Mouse (Mus musculus): ENCODE results near the gene Lgals1.

Gene Lgals1

GRCm38 (mm10) chr15:78937963-78938362 is 11.4 kb downstream of the Lgals1 start:
- no peak for DNase-seq (ENCODE audit: low spot score)

DNA sequence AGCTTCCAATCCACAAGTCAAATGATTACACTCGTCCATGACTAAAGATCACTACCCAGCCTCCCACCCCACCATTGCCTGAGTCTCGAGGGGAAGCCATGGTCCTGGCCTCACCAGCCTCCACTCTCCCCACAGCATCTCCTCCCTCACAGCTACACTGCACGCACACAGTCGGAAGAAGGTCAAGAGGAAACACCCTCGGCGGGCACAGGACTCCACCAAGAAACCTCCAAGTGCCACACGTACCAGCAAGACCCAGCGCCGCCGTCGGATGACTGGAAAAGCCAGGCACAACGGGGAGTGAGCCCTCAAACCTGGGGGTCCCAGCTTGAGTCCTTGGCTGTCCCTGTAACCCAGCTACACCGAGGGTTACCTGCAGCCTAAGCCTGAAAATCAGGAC is 13.8 kb downstream of the Lgals1 start:
- DNase-seq (ENCODE audit: low spot score): no peak

GRCm38 (mm10) chr15:78942663-78943062 is 16.1 kb downstream of the Lgals1 start:
- peak; percentile 81 for DNase-seq (ENCODE audit: low spot score)

DNA sequence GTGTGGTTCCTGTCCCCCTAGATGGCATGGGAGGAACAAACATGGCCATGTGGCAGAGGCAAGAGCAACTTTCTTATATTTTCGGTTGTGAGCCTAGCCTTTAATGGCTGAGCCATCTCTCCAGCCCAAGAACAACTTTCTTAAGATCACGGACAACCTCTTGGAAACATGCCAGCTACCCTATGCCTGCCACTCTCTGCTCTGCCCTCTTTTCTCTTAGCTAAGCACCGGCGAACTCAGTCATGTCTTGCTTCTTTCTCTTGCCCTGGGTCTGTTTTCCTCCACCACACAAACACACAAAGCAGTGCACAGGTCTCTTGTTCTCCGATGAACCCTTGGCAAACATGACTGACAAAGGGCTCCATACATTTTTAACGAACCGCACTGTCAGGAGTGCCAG is 19.7 kb downstream of the Lgals1 start:
- no peak for DNase-seq (ENCODE audit: low spot score)

GRCm38 (mm10) chr15:78947657-78948056 is 21.1 kb downstream of the Lgals1 start, which contains the start of gene Triobp:
Gene Triobp, plus strand, starts transcription at chr15:78947724.
- DNase-seq (ENCODE audit: low spot score): peak; percentile 72

DNA sequence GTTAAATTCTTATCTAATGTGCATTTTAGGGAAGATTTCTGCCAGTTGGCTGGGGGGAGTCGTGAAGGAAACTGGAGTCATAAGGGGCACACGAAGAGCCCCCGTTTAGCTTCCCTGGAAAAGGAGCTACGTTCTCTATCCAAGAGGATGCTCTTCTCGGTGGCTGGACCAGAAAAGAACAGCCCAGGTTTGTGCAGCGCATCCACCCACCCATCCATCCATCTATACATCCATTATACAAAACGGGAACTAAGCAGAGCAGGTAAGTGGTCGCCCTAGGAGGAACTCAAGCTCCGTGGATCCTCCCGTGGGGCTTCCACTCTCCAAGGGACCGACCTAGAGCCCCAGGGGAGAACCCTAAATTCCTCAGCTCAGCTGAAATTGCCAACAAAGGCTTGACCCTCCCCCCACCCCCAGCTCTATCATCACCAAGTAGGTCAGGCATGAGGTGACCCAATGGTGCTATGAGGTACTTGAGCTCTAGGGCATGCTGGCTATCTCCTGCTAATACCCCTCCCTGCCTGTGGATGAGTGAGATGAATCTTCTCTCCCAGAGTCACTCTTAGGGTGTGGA is 21.7 kb downstream of the Lgals1 start:
- DNase-seq (ENCODE audit: low spot score): no peak

DNA sequence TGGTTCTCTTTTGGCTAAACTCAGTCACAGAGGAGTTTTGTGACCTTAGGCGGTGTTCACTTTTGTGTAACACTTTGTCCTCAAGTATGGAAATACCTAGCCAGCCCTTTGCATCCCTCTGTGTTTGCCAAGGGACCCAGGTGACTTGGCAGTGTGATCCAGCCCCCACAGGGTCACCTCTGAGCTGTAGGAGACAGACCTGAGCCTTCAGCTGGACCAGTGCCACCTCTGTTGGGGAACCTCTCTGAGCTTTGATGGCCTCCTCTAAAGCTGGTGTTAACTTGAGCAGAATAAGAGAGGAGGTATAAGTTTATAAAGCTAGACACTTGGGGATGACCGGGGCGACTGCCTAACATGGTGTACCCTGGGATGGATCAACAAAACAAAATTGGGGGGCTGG is 22.4 kb downstream of the Lgals1 start:
- no peak for DNase-seq (ENCODE audit: low spot score)

GRCm38 (mm10) chr15:78955663-78956062 is 29.1 kb downstream of the Lgals1 start:
- DNase-seq (ENCODE audit: low spot score): no peak

- no peak for DNase-seq (ENCODE audit: low spot score)
Measured at GRCm38 (mm10) chr15:78956351-78956750, 29.8 kb downstream of the Lgals1 start.

DNA sequence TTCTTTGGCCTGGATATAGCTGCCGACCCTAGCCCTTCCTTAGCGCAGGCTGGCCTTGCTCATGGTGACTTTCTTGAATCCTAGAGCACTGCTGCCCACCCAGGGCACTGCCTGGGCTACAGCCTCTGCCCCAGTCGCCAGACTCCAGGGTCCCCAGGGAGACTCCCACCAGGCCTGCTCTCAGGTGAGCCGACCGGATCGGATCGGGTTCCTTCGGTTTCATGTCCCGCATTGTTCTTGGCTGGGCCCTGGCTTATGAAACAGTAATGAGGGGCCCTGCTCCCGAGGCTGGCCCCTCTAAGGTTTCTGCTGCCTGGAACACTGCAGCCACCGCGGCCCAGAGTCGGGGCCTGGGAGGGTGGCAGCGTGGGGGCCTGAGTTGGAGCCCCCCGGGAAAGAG is 30.5 kb downstream of the Lgals1 start:
- DNase-seq (ENCODE audit: low spot score): no peak

GRCm38 (mm10) chr15:78959537-78959936 is 33.0 kb downstream of the Lgals1 start:
- no peak for DNase-seq (ENCODE audit: low spot score)

- DNase-seq (ENCODE audit: low spot score): no peak
Measured at GRCm38 (mm10) chr15:78960088-78960487, 33.6 kb downstream of the Lgals1 start.

DNA sequence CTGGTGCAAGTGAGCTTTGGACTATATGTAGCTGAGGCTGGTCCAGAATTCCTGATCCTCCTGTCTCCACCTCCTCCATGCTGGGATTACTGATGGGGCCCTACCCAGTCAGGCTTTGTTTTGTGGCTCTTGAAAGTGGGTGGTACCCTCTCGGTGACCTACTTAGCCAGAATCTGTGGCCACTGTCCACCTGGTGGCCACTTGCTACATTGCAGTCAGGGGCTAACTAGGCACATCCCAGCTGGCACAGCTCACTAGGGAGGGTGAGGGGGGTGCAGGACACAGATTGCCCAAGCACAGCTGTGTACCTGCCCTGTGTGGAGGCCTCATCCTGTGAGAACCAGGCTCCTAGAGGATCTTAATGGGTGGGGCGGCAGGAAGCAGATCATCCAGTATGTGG is 36.4 kb downstream of the Lgals1 start:
- no peak for DNase-seq (ENCODE audit: low spot score)

DNA sequence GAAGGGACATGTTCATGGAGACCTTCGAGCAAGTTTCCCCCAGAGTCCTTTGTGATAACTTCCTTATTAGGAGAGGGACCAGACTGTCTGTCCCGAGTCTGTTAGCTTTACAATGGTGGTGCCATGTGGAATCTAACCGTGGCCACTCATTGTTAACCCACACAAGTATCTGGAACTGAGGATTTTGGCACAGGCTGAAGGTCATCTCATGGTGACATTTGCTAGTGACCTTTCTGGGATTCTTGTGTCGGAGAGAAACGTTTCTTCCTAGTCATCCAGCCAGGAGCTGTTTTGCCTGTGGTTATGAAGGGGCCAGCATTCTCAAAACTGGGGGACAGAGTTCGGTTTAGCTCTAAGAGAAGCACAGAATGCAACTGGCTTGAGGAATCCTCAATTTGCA is 45.1 kb downstream of the Lgals1 start:
- no peak for DNase-seq (ENCODE audit: low spot score)

DNA sequence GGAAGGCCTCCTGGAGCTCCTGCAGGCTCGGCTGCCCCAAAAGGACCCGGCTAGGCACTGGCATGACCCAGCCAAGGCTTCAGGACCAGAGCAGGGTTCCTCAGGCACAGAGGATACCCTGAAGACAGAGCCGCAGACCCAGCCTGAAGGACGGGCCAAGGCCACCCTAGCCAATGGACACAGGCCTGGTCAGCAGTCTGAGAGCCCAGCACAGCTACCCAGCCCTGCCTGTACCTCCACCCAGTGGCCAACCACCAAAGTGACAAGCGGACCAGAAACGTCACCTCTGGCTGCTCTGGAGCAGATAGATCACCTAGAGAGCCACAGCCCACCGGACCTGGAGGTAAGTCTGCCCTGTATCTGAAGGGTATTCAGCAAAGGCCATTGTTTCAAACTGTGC is 47.4 kb downstream of the Lgals1 start:
- DNase-seq (ENCODE audit: low spot score): no peak

DNA sequence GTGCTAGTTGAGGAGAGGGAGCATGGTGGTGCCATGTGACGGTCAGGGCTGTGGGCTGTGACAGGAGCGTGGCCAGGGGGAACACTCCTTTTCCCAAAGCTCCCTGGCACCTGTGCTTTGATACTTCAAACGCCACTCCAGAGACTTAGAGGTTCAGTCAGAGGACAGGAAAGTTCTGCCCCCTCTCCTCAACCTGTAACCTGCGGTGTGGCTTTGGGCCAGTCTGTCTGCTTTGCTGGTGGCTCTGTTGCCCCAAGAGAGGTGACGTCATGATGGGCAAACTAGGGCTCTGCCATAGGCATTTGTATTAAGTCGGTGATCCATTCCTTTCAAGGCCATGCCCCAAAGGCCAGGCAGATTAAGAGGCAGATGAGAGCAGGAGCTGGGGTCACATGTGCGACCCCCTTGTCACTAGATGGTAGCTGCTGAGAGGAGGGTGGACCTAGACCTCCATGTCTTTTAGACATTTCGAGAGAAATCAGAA is 51.2 kb downstream of the Lgals1 start:
- no peak for DNase-seq (ENCODE audit: low spot score)

GRCm38 (mm10) chr15:78978875-78979274 is 52.4 kb downstream of the Lgals1 start:
- DNase-seq (ENCODE audit: low spot score): peak; percentile 37

Data from layer of hippocampus, adult 11-12 months (tissue).